Mouse (Mus musculus) neural tube, postnatal 0 days (tissue): ENCODE data around the gene 4932438H23Rik. TPM values are rescaled to one million over a fixed set of nuclear protein-coding genes. Genes with fewer than 3 reads are reported as not detected.

Experiments
- polyA plus RNA-seq: library from polyadenylated mRNA; unstranded; fragments of >200 nt; fragmentation: Nextera tagmentation; extraction: Ambion mirVana; gene quantifications from 2 replicates; pipeline ENCODE4 v1.2.1, GENCODE M21; 2015

Gene 4932438H23Rik
- 0.95 and 2.3 TPM in 2 replicates for polyA plus RNA-seq

DNA sequence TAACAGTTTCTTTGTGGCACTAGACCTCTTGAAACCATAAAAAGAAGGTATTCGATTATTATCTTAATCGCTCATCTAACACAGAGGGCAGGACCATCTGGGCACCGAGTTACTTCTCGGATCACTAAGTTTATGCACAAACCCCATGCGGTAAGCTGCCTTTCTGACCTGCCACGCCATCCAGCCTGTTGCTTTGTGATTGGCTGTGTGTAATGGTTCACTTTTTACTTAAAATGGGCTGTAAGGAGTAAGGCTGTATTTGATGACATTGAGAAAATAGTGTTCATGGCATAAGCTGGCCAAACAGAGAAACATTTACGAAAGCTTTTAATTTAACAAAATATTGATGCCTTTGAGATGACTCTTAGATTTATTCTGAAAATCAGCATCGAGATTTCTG, at the start of gene 4932438H23Rik:
TSS of gene 4932438H23Rik (minus strand) at position 101 of the 400 bp plus-strand sequence.

DNA sequence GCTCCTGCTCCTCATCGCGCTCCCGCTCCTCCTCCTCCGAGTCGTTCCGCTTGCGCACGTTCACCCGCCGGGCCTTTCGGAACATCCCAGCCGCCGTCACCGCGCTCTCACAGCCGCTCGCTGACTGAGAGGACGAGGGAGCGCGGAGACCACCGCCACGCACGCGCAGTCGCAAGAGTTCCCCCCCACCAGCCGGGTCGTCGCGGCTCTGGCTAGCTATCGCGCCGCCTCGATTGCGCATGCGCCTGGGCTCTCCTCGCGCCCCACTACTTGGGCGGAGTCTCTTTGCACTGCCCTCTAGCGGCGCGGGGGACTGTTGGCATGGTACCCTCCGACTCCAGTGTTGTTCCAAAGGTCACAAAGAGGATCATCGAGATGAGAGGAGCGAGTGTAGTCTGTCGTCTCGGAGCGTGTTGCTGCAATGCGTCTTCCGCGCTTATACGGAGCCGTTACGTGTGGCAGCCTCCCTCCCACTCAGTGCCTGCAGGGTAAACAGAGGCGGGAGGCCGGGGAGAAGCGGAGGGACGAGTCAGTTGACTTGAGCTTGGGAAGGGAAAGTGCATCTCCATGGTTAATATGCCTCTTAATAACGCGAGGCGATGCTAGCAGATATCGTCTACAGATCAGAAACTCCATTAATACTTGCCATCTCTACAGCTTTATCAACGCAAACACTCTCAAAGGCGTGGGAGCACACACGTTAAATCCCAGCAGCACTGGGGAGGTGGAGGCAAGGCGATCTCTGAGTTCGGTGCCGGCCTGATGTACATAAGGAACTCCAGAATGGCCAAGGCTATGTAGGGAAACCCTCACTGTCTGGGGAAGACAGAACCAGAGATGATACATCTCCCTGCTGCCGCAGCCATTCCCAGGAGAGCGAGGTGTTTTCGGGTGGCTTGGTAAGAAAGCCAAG, 50.4 kb downstream of the 4932438H23Rik start, which contains the start of gene Paxbp1:
TSS of gene Paxbp1 (minus strand) at position 274 of the 913 bp plus-strand sequence.

DNA sequence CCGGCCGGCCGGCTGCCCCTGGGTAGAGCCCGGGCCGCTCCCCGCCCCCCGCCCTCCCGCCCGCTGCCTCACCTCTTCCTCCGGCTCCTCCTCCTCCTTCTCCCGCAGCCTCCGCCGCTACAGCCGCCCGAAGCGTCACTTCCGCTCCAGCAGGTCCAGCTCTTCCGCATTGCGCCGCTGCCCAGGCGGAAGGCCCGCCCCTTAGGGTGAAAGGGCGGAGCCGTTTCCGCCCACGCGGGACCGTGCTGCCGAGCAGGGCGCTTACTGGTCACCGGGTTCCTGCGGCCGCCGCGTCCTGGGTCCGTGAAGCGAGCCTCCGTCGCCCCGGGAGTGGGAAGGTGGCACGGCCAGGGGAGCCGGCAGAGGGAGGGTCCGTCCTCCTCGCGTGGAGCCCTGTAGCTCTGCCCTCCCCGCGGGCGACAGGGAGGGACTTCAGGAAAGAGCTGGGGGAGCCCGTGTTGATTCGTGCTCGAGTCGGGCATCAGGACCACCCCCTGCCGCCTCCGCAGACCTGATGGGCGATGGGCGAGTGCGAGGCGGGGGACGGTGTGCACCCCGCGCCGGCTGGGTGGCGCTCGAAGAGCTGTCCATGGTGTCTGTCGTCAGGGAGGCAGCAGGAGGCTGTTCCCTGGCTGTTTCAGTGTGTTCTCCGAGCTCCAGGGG, 83.8 kb downstream of the 4932438H23Rik start, which contains the start of gene Synj1:
TSS of gene Synj1 (minus strand) at position 288 of the 663 bp plus-strand sequence.

Other genes with a start within 250 kb of the 4932438H23Rik start
- 48.1 and 54.4 TPM in 2 replicates for gene Cfap298, start 160.0 kb downstream of the 4932438H23Rik start, polyA plus RNA-seq
- gene Synj1, start 83.8 kb downstream of the 4932438H23Rik start, polyA plus RNA-seq = 42.2 and 45.9 TPM in 2 replicates
- 29.5 and 35.3 TPM in 2 replicates for gene Paxbp1, start 50.6 kb downstream of the 4932438H23Rik start, polyA plus RNA-seq
- gene Olig2, start 130.3 kb upstream of the 4932438H23Rik start, polyA plus RNA-seq = 20.9 and 29.4 TPM in 2 replicates
- 187 and 204 TPM in 2 replicates for gene Olig1, start 174.7 kb upstream of the 4932438H23Rik start, polyA plus RNA-seq